Mouse (Mus musculus) right cerebral cortex, postnatal 36 days (tissue): ENCODE data around the gene Rspo1.

Experiments used
- DNase-seq, 2 experiments: peaks; one replicate each; pipeline ENCODE4 v3.0.0; 2022; ENCODE audit warnings: low spot score in 2 of 2, mixed read lengths in 1 of 2

The Rspo1 gene

GRCm38 (mm10) chr4:124972316-124972715, 13.9 kb upstream of the Rspo1 start:
- DNase-seq = no peak

GRCm38 (mm10) chr4:124973296-124973695, 12.9 kb upstream of the Rspo1 start:
- no peak for DNase-seq

- DNase-seq = no peak
These were observed 8.0 kb upstream of the Rspo1 start for GRCm38 (mm10) chr4:124978201-124978600.

- DNase-seq = no peak
These were observed 2.2 kb upstream of the Rspo1 start for GRCm38 (mm10) chr4:124983893-124984526.

- no peak for DNase-seq
These were observed 1.2 kb upstream of the Rspo1 start for GRCm38 (mm10) chr4:124984871-124985670.

GRCm38 (mm10) chr4:124986739-124987710, 795 bp downstream of the Rspo1 start:
- DNase-seq = no peak

GRCm38 (mm10) chr4:124987711-124988097, 1.5 kb downstream of the Rspo1 start:
- no peak for DNase-seq

- no peak for DNase-seq
These were observed 2.2 kb downstream of the Rspo1 start for GRCm38 (mm10) chr4:124988382-124988781.

GRCm38 (mm10) chr4:124989787-124990253, 3.6 kb downstream of the Rspo1 start:
- no peak for DNase-seq

- no peak for DNase-seq
These were observed 4.1 kb downstream of the Rspo1 start for GRCm38 (mm10) chr4:124990325-124990724.

GRCm38 (mm10) chr4:124997479-124998147, 11.4 kb downstream of the Rspo1 start:
- no peak for DNase-seq

- DNase-seq = no peak
These were observed 13.3 kb downstream of the Rspo1 start for GRCm38 (mm10) chr4:124999548-124999947.

- no peak for DNase-seq
These were observed 16.7 kb downstream of the Rspo1 start for GRCm38 (mm10) chr4:125002978-125003377.

- no peak for DNase-seq
These were observed 18.7 kb downstream of the Rspo1 start for GRCm38 (mm10) chr4:125004886-125005285.

GRCm38 (mm10) chr4:125007460-125007859, 21.2 kb downstream of the Rspo1 start:
- DNase-seq = no peak

GRCm38 (mm10) chr4:125008220-125008619, 22.0 kb downstream of the Rspo1 start:
- no peak for DNase-seq

- DNase-seq = no peak
These were observed 22.5 kb downstream of the Rspo1 start for GRCm38 (mm10) chr4:125008712-125009111.

GRCm38 (mm10) chr4:125015806-125016635, 29.8 kb downstream of the Rspo1 start, which contains the start of gene Gnl2:
Gene Gnl2, plus strand, starts transcription at chr4:125016585.
- no peak for DNase-seq

GRCm38 (mm10) chr4:125017431-125017830, 31.2 kb downstream of the Rspo1 start:
- DNase-seq = no peak

- DNase-seq = peak in 1 of 2 experiments; percentile 36
These were observed 34.7 kb downstream of the Rspo1 start for GRCm38 (mm10) chr4:125020780-125021538.
